Mouse (Mus musculus): ENCODE results near the gene Lman2l. TPM values are rescaled to one million over a fixed set of nuclear protein-coding genes. Genes with fewer than 3 reads are reported as not detected.
A peak's percentile ranks its signal among the peaks of the same experiment; 100 is the strongest.

The Lman2l gene
- polyA plus RNA-seq, 1 experiment from 2014 or later = 32.1 TPM

DNA sequence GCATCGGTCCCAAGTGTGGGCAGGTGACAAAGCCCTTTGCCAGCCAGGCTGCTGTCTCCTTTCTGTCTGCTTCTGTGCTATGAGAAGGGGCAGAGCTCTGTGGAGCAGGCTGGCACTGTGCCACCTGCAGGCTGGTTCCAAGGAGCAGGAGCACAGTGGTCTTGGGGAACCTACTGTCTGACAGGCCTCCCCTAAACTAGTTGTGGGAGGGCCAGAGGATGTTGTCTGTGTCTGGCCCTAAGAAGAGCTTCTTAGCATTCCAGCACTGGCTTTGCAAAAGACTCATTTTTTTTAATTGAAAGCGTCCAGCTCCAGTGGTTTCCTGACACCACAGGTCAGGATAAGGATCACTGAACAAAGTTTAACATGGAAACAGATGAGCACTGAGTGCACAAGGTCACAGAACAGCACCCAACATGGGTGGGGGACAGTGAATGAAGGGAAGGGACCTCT lies 33.3 kb upstream of the Lman2l start:
- Histone ChIP-seq H3K9me3 (ENCODE audit: control insufficient read depth, low read length) (no peaks in the 10 kb centered on the region), H3K36me3 (ENCODE audit: control insufficient read depth, insufficient read depth, low read length) (no peaks in the 10 kb centered on the region), H3K9ac (ENCODE audit: low read depth, low read length) (peak overlapping the region; percentile 10; the same call in 1 of the 2 replicates), H3K4me1 (ENCODE audit: control insufficient read depth, insufficient read depth, low read length) (peaks cover 32% of the 10 kb centered on the region), H3K4me3 (ENCODE audit: low read length) (no peak overlapping the region), H3K27me3 (replicated peaks; ENCODE audit: control insufficient read depth, insufficient read depth, low read length) (no peaks in the 10 kb centered on the region), H3K27ac (ENCODE audit: low read length) (no peak overlapping the region), H3K4me2 (ENCODE audit: low read depth, low read length) (no peak overlapping the region)
- no peak for ATAC-seq
- WGBS = 56% methylated on average over 2 of the region's 2 CpGs

DNA sequence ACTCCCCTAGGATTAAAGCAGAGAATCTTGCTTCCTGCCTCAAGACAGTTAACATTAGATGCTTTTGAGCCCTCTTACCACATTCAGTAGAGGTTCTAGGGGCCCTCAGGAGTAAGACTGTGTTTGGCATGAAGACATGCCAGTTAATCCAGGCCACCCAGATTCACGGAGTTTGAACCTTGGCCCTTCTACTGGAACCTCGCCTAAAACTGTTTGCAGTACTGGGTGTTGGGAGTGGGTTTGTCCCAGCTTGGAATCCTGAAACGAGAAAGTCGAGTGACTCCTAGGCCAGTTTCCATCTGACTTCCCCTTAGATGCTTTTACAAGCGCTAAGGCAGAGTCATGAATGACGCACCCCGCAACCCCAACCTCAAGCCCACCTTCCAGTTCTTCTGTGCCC lies 31.4 kb upstream of the Lman2l start:
- peak; percentile 26 for ATAC-seq
- H3K27me3 ChIP-seq (replicated peaks; ENCODE audit: control insufficient read depth, insufficient read depth, low read length) = no peaks in the 10 kb centered on the region
- H3K4me2 ChIP-seq (ENCODE audit: low read depth, low read length) = peak overlapping the region; percentile 50
- no peaks in the 10 kb centered on the region for H3K9me3 ChIP-seq (ENCODE audit: control insufficient read depth, low read length)
- no peak overlapping the region; the same call in 1 of the 2 replicates for H3K9ac ChIP-seq (ENCODE audit: low read depth, low read length)
- peak overlapping the region; percentile 55 for H3K4me3 ChIP-seq (ENCODE audit: low read length)
- H3K36me3 ChIP-seq (ENCODE audit: control insufficient read depth, insufficient read depth, low read length) = no peaks in the 10 kb centered on the region
- 54% methylated on average over 7 of the region's 7 CpGs for WGBS
- H3K27ac ChIP-seq (ENCODE audit: low read length) = peak overlapping the region; percentile 95
- H3K4me1 ChIP-seq (ENCODE audit: control insufficient read depth, insufficient read depth, low read length) = peaks cover 30% of the 10 kb centered on the region

DNA sequence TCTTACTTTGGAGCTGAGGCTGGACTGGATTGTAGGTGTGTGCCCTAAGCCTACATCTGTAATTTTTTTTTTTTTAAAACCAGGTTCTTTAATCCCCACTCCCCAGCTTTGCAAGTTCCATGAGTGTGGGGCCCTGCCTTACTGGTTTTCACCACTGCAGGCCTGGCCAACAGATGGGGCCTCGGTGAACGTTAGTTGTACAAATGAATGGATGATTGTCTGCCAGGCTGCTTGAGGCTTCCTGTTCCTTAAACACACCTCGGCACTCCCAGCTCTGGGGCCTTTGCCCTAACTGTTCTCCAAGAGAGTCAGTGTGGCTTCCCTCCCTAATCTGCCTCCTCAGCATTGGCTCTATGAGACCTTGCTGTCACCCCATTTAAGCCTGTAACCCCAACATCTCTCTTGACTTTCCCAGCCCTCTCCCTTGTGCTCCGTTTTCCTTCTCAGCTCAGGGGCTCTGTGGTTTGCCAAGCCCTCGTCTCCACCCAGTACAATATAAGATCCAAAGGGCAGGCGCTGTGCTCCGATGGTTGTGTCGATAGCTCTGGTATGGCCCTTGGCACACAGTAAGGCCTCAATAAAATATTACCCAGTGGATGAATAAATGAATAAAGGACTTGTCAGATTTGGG lies 30.5 kb upstream of the Lman2l start:
- Histone ChIP-seq H3K4me1 (ENCODE audit: control insufficient read depth, insufficient read depth, low read length) (peaks cover 30% of the 10 kb centered on the region), H3K9ac (ENCODE audit: low read depth, low read length) (peak overlapping the region; percentile 64), H3K27me3 (replicated peaks; ENCODE audit: control insufficient read depth, insufficient read depth, low read length) (no peaks in the 10 kb centered on the region), H3K27ac (ENCODE audit: low read length) (peak overlapping the region; percentile 95), H3K9me3 (ENCODE audit: control insufficient read depth, low read length) (no peaks in the 10 kb centered on the region), H3K36me3 (ENCODE audit: control insufficient read depth, insufficient read depth, low read length) (no peaks in the 10 kb centered on the region), H3K4me3 (ENCODE audit: low read length) (peak overlapping the region; percentile 55), H3K4me2 (ENCODE audit: low read depth, low read length) (peak overlapping the region; percentile 50)
- ATAC-seq = peak; percentile 62
- 30% methylated on average over 8 of the region's 8 CpGs for WGBS

DNA sequence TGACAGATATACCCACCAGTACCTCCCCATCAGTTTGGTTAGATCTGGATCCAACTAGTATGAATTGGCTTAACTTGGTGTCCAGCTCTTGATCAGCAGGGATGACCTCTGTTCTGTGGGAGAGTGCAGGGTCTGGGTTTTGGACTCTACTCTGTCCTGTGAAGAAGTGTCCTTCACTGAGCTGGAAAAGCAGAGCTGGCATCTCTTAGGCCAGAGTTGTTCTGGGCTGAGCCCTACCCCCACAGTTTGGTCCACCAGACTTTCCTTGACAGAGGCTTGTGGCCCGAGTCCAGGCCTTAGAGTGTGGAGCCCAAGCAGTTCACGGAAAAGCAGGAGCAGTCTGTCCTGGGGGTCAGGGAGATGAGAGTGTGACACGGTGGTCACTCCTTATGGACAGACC lies 29.6 kb upstream of the Lman2l start:
- Histone ChIP-seq H3K9me3 (ENCODE audit: control insufficient read depth, low read length) (no peaks in the 10 kb centered on the region), H3K27ac (ENCODE audit: low read length) (peak overlapping the region; percentile 95), H3K9ac (ENCODE audit: low read depth, low read length) (peak overlapping the region; percentile 64), H3K4me1 (ENCODE audit: control insufficient read depth, insufficient read depth, low read length) (peaks cover 30% of the 10 kb centered on the region), H3K4me2 (ENCODE audit: low read depth, low read length) (peak overlapping the region; percentile 50), H3K27me3 (replicated peaks; ENCODE audit: control insufficient read depth, insufficient read depth, low read length) (no peaks in the 10 kb centered on the region), H3K36me3 (ENCODE audit: control insufficient read depth, insufficient read depth, low read length) (no peaks in the 10 kb centered on the region), H3K4me3 (ENCODE audit: low read length) (peak overlapping the region; percentile 55)
- whole genome bisulfite sequencing = 58% methylated on average over 3 of the region's 3 CpGs
- ATAC-seq = no peak

DNA sequence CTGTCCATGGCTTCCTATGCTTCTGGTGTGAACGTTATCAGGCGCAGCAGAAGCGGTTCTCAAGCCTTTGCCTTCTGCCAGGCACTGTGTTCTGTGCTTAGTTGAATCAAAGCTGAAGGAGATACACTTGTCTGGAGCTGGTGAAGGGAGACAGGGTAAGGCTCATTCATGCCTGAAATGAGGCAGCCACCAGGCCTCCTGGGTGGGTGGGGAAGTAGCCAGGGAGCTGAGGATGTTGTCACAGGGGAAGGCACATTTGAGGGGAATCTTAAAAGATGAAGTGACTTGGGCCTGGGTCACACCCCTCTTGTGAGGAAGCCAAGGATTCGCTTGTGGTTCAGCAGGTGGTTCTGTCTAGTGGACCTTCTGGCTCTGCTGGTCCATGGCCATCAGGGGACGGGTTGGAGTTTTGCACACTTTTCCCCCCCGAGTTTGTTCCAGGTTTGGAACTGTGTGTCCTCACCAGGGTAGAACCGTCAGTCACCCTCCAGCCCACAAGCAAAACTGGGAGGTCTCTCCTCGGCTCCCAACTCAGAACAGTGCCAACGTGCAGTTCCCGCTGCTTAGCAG lies 28.2 kb upstream of the Lman2l start:
- H3K9ac ChIP-seq (ENCODE audit: low read depth, low read length) = peak overlapping the region; percentile 64
- H3K4me1 ChIP-seq (ENCODE audit: control insufficient read depth, insufficient read depth, low read length) = peaks cover 26% of the 10 kb centered on the region
- H3K4me2 ChIP-seq (ENCODE audit: low read depth, low read length) = peak overlapping the region; percentile 50
- no peak for ATAC-seq
- H3K4me3 ChIP-seq (ENCODE audit: low read length) = peak overlapping the region; percentile 55
- 61% methylated on average over 10 of the region's 10 CpGs for WGBS
- peak overlapping the region; percentile 95; the same call in 1 of the 2 replicates for H3K27ac ChIP-seq (ENCODE audit: low read length)
- H3K27me3 ChIP-seq (replicated peaks; ENCODE audit: control insufficient read depth, insufficient read depth, low read length) = no peaks in the 10 kb centered on the region
- no peaks in the 10 kb centered on the region for H3K36me3 ChIP-seq (ENCODE audit: control insufficient read depth, insufficient read depth, low read length)
- H3K9me3 ChIP-seq (ENCODE audit: control insufficient read depth, low read length) = no peaks in the 10 kb centered on the region

DNA sequence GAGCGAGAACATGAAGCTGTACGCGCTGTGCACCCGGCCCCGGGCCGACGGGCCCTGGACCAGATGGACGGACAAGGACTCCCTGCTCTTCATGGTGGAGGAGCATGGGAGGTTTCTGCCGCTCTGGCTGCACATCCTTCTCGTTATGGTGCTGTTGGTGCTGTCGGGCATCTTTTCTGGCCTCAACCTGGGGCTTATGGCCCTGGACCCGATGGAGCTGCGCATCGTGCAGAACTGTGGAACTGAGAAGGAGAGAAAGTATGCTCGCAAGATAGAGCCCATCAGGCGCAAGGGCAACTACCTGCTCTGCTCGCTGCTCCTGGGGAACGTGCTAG lies 27.0 kb upstream of the Lman2l start:
- Histone ChIP-seq H3K27ac (ENCODE audit: low read length) (no peak overlapping the region), H3K27me3 (replicated peaks; ENCODE audit: control insufficient read depth, insufficient read depth, low read length) (no peaks in the 10 kb centered on the region)

DNA sequence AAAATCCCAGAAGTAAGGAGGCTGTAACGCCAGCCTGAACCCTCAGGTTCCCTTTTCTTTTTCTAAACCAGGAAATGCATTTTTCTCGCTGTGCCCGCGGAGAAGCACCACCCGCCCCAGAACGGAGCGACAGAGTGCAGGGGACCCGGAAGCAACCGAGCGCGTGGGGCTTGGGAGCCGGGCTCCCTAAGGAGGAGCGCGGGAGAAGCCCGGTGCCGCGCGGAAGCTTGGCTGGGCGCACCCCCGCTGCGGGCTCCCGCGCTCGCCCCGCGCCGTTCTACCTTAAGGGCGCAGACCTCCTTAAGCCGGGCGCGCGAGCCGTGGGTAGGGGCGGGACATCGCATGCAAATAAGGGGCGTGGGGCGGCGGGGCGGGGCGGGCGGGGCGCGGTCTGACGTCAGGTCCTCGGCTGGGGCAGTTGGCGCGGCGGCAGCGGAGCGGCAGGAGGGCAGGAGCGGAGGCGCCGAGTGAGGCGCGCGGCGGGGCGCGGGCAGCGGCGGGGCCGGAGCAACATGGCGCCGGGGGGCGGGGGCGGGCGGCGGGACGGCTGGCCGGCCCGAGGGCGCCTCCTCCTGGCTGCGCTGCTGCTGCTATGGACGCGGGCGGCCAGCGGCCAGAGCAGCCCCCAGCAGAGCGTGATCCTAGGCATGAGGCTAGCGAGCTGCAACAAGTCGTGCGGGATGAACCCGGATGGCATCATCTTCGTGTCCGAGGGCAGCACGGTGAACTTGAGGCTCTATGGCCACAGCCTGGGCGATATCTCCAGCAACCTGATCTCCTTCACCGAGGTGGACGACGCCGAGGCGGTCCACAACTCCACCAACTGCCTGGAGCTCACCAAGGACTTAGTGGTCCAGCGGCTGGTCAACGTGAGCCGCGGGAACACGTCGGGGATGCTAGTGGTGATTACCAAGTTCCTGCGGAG lies 26.4 kb upstream of the Lman2l start, which contains the start of gene Cnnm4:
TSS of gene Cnnm4 (plus strand) at position 440 of the 925 bp plus-strand sequence.
- Histone ChIP-seq H3K4me2 (ENCODE audit: low read depth, low read length) (peak within 1 kb of the TSS; percentile 70), H3K9me3 (ENCODE audit: control insufficient read depth, low read length) (no peaks in the 10 kb centered on the region), H3K4me1 (ENCODE audit: control insufficient read depth, insufficient read depth, low read length) (peaks cover 17% of the 10 kb centered on the region), H3K36me3 (ENCODE audit: control insufficient read depth, insufficient read depth, low read length) (no peaks in the 10 kb centered on the region), H3K4me3 (ENCODE audit: low read length) (peak within 1 kb of the TSS; percentile 55), H3K27me3 (replicated peaks; ENCODE audit: control insufficient read depth, insufficient read depth, low read length) (no peaks in the 10 kb centered on the region), H3K27ac (ENCODE audit: low read length) (peak within 1 kb of the TSS; percentile 85), H3K9ac (ENCODE audit: low read depth, low read length) (peak within 1 kb of the TSS; percentile 81)
- ATAC-seq = peak; percentile 88
- under 1% methylated on average over 59 of the region's 98 CpGs for WGBS

More for the DNA sequence above, 27.0 kb upstream of the Lman2l start:
- Histone ChIP-seq H3K36me3 (ENCODE audit: control insufficient read depth, insufficient read depth, low read length) (no peaks in the 10 kb centered on the region), H3K4me1 (ENCODE audit: control insufficient read depth, insufficient read depth, low read length) (peaks cover 17% of the 10 kb centered on the region), H3K4me3 (ENCODE audit: low read length) (peak overlapping the region; percentile 55), H3K4me2 (ENCODE audit: low read depth, low read length) (peak overlapping the region; percentile 50), H3K9me3 (ENCODE audit: control insufficient read depth, low read length) (no peaks in the 10 kb centered on the region), H3K9ac (ENCODE audit: low read depth, low read length) (peak overlapping the region; percentile 64)
- ATAC-seq = peak; percentile 3; the same call in 1 of the 2 replicates
- 11% methylated on average over 18 of the region's 18 CpGs for WGBS

DNA sequence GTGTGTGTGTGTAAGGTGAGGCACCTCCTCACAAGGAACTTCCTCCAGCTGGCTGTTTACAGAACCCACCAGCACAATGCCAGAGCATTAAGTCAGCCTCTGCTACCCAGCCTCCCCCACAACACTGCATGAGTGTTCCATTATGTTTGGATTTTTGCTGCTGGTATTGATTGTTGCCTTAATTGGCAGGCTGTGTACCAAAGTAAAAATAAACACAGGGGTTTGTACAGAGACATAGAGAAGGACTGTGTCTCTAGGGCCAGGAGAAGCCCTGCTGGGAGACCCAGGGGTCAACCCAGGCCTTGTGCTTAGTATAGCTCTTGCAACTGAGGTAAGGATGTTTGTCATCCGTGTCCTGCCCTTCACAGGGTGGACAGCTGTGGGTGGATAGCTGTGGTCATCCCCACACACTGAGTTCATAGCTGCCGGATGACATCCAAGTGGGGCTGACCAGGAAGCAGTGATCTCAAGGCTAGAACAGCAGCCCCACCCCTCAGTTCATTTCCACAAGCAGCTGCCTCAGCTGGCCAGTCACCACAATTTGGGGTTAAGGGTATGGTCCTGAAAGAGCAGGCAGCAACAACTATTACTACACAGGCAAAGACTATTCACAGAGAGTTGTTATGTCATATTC lies 24.9 kb upstream of the Lman2l start:
- Histone ChIP-seq H3K4me1 (ENCODE audit: control insufficient read depth, insufficient read depth, low read length) (peaks cover 10% of the 10 kb centered on the region), H3K27me3 (replicated peaks; ENCODE audit: control insufficient read depth, insufficient read depth, low read length) (no peaks in the 10 kb centered on the region), H3K9me3 (ENCODE audit: control insufficient read depth, low read length) (no peaks in the 10 kb centered on the region), H3K4me2 (ENCODE audit: low read depth, low read length) (no peak overlapping the region), H3K9ac (ENCODE audit: low read depth, low read length) (no peak overlapping the region), H3K4me3 (ENCODE audit: low read length) (no peak overlapping the region), H3K27ac (ENCODE audit: low read length) (peak overlapping the region; percentile 14; the same call in 1 of the 2 replicates), H3K36me3 (ENCODE audit: control insufficient read depth, insufficient read depth, low read length) (no peaks in the 10 kb centered on the region)
- 49% methylated on average over 2 of the region's 2 CpGs for WGBS
- no peak for ATAC-seq

DNA sequence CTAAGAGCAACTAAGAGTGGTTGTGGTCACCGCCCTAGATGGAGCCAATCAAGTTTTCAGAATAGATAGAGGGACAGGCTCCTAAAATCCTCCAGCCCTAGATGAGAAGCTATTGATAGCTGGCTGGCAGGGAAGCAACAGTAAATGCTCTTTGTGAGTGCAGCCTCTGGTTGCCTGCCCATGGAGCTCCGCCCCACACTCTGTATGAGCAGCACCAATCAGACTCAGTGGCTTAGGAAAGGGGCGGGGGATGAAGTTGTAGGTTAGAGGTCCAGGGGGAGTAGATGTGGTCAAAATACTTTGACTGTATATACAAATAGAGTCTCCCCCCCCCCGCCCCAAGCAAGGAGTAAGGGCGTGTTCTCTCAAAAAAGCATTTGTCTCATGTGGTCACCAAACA lies 22.4 kb upstream of the Lman2l start:
- ATAC-seq = no peak
- Histone ChIP-seq H3K4me2 (ENCODE audit: low read depth, low read length) (no peak overlapping the region), H3K36me3 (ENCODE audit: control insufficient read depth, insufficient read depth, low read length) (no peaks in the 10 kb centered on the region), H3K9ac (ENCODE audit: low read depth, low read length) (no peak overlapping the region), H3K4me1 (ENCODE audit: control insufficient read depth, insufficient read depth, low read length) (no peaks in the 10 kb centered on the region; the same call in 1 of the 2 replicates), H3K27me3 (replicated peaks; ENCODE audit: control insufficient read depth, insufficient read depth, low read length) (no peaks in the 10 kb centered on the region), H3K4me3 (ENCODE audit: low read length) (no peak overlapping the region), H3K27ac (ENCODE audit: low read length) (no peak overlapping the region), H3K9me3 (ENCODE audit: control insufficient read depth, low read length) (no peaks in the 10 kb centered on the region)
- 58% methylated on average over 5 of the region's 5 CpGs for WGBS

All from intestine, embryonic 16.5 days (tissue).